Mouse (Mus musculus): ENCODE results near the gene Zmynd8.
A peak's percentile ranks its signal among the peaks of the same experiment; 100 is the strongest.

Gene Zmynd8

DNA sequence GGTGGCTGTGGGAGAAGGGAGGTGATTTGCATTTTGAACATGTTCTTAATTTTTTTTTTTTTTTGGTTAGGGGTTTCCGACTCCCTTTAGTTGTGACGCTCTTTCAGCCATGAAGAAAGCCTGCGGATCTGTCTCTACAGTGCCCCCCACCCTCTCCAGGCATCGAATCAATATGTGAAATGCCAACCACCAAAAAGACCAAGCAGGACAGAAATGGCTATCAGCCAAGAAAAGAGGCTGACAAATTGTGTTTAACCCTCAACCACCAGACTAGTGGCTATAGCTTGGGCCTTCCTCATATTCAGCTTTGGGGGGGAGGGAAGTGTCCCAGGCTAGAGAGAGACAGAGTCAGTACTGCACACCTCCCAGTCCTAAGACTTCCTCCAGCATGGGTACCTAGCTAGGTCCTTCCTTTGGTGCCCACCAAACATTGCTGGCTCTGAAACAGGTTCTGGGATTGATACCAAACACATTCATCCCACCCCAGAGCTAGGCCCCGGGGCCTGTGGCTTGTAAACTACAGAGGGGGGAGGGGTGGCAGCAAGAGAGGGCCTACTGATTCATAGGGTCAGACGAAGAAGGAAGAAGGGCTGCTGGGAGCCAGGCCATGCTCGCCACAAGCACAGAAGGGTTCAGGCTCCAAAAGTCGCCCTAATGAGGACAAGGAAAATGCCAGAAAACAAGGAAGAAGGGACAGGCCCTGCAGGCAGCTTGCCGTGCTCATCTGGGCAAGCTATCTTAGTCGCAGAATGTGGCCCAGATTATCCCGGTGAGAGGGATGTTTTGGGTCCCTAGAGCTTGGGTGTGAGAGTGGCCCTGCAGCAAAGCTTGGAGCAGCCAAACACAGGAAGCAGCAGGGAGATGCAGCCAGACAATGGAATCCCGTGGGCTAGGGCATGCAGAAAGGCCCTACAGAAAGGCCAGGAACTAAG, 40.1 kb downstream of the Zmynd8 start:
- peak; percentile 67 for DNase-seq (ENCODE audit: low spot score)

DNA sequence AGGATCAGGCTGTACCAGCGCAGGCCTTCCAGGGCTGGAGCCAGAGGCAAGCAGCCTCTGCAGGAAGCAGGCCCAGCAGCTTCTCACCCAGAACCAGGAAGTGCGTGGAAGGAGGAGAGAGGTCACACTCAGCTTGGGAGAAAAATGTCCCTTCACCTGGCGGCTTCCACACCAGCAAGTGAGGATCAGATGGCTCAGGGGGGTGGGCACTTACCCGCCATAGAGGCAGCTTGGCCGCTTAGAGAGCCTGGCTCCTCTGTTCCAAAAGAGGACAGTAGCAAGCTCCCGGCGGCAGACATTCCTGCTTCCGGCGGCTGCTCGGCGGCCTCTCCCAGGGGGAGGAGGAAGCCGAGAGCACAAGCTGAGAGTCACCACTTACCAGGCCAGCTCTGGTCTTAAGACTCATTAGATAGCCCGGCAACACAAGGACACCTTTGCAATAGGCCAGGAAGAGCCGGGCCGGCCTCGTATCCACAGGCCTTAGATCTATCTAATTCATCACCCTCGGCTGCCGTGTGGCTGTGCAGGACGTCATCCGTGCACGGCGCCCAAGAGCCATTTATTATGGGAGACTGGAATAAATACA, 40.9 kb downstream of the Zmynd8 start:
- DNase-seq (ENCODE audit: low spot score), result peak; percentile 70

DNA sequence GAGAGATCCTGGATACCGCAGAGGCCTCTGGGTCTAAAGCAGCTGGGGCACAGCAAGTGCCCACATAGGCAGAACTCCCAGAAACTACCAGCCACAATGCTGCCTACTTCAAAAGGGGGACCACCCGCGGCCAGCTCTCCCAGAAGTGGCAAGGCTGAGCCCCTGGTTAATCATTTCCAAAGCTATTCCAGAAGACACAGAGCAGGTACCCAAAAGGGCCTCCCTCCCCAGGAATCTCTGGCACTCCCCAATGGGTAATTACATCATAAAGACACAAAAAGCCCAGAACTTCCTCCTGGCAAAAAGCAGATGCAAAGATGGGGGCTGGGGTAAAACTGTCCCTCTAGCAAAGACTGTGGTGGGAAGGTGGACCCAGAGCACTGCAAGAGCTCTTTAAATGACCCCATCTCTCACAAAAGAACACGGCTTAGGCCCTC, 41.4 kb downstream of the Zmynd8 start:
- DNase-seq (ENCODE audit: low spot score), result peak; percentile 44

DNA sequence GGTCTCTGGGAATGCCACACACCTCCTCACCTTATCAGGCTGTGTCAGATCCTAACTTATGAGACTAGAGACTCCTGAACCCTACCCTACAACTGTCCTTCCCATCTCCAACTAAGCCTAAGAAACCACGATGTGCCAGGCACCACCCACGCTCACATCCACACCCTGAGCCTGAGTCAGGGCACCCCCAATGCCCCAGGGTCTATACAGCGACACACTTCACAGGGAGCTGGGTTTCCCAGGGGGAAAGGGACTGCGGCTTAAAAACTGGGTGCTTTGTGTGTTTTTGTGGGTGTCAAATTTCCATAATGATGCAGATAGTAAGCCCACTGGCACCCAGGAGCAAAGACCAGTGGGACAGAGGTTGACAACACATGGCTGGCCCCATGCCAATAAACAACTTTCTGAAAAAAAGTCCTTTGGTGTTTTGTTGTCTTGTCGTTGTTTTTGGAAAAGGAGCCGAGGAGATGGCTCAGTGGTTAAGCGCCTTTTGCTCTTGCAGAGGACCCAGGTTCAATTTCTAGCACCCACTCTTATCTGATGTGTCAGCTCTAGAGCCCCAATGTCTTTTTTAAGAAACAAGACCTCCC, 42.1 kb downstream of the Zmynd8 start:
- no peak for DNase-seq (ENCODE audit: low spot score)

GRCm38 (mm10) chr2:165855641-165856301, 43.0 kb downstream of the Zmynd8 start:
- no peak for DNase-seq (ENCODE audit: low spot score)

DNA sequence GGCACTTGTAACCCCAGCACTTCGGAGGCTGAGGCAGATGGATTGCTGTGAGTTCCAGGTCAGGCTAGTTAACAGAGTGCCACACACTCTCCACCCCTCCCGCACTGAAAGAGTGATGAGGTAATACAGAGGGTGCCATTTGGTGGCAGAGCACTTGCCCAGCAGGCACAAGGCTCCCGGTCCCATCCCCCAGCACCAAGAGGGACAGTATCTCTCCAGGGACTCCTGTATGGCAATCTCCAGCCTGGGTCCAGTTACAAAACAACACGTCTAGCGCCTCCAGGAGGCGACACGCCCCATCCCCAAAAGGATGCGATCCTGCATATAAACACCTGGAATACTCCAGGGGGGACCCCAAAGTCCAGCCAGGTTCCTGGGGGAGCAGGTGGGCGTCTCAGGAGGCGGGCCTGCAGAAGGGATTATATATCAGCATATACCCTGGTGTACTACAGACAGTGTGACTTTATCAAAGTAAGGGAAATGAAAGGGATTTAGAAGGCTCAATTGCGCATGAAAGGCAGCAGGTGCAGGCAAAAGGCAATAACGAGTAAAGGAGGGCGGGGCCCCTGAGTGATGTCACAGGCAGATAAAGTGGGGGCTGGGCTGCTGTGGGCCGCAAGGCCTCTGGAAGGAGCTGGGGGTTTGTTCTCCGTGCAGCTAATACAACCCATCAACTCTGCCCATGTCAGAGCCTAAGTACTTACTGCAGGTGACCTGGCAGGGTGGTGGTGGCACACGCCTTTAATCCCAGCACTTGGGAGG, 44.4 kb downstream of the Zmynd8 start:
- no peak for DNase-seq (ENCODE audit: low spot score)

- no peak for DNase-seq (ENCODE audit: low spot score)
Observed at GRCm38 (mm10) chr2:165852896-165853633, 45.8 kb downstream of the Zmynd8 start.

DNA sequence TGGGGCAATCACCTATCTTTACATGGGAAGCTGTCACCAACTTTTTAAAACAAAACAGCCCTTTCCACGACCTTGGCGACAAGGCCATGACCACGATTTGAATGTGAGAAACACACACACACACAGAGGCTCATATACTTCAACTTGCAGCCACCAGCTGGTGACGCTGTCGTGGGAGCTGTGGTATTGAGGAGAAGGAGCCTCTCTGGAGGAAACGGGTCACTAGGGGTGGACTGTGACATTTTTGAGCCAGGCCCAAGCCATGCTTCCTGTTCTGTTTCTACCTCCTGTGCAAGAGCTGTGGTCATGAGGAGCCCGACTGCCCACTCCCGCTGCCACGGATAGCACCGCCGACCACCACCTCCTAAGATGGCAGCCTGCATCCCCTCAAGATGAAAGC, 46.4 kb downstream of the Zmynd8 start:
- DNase-seq (ENCODE audit: low spot score), result no peak

GRCm38 (mm10) chr2:165851811-165852415, 46.9 kb downstream of the Zmynd8 start:
- no peak for DNase-seq (ENCODE audit: low spot score)

GRCm38 (mm10) chr2:165850826-165851225, 48.0 kb downstream of the Zmynd8 start:
- no peak for DNase-seq (ENCODE audit: low spot score)

DNA sequence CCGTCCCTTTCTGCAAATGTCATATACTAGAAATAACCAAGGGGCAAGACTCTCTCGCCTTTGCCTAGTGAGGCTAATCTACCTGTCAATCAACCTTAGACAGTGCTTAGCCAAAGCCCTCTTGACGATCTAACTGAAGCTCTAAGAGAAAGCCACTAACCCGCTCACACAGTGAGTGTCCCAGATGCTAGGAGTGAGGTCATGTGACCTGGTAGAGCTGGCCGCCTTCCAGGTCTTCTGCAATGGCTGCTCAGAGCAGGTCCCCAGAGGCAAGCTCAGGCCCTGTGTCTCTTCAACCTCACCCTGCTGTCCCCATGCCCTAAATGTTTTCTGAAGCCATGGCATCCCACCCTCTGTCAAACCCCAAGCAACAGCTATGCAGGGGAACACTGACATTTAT, 49.7 kb downstream of the Zmynd8 start:
- DNase-seq (ENCODE audit: low spot score), result no peak

- DNase-seq (ENCODE audit: low spot score), result no peak
Observed at GRCm38 (mm10) chr2:165846787-165847186, 52.0 kb downstream of the Zmynd8 start.

GRCm38 (mm10) chr2:165845490-165845889, 53.3 kb downstream of the Zmynd8 start:
- no peak for DNase-seq (ENCODE audit: low spot score)

- DNase-seq (ENCODE audit: low spot score), result no peak
Observed at GRCm38 (mm10) chr2:165843350-165843749, 55.5 kb downstream of the Zmynd8 start.

DNA sequence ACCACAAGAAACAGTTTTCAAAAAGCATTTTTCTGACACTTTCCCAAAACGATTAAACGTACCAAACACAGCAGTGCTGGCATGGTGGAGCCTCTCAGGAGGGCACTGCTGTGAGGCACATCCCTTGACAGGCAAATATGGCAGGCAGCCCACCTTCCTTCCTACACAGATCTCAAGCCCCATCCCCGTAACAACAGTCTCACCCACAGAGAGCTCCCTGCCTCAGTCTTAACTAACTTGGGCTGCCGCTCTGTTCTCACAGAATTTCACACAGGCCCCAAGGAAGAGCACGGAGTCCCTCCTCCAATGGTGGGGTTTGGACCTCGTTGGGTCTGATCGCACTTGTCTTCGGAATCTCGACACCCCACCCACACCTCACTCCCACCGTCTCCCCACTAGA, 56.6 kb downstream of the Zmynd8 start:
- DNase-seq (ENCODE audit: low spot score), result no peak

DNA sequence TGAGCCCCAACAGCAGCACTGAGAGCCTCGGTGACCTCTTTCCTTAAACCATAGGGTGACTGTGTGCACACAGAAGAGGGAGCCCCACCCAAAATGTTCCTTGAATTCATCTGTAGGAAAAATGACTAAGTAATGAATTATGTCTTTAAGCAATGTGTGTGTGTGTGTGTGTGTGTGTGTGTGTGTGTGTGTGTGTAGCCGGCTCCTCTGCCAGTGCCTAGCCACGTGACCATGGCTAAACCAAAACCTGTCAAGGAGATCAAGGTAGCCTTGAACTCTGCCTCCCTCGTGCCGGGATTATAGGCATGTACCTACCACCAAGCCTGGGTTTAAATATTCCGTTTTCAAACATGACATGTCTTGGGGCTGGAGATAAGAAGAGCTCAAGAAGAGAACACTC, 57.0 kb downstream of the Zmynd8 start:
- DNase-seq (ENCODE audit: low spot score), result no peak

GRCm38 (mm10) chr2:165840852-165841251, 58.0 kb downstream of the Zmynd8 start:
- DNase-seq (ENCODE audit: low spot score), result no peak

DNA sequence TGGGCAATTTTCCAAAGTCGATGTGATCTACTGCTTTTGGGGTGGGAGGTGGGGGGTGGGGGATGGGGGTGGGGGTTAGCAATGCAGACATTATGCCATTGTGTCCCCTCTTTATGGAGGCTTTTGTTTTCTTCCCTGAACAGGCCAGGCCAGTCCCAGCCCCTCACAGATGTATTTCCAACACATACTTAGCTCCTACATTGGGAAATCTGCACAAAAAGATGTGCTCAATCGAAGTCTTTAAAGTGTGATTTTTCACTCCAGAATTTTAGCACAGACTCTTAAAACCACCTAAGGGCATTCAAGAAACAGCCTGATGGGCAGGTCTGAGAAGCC, 59.5 kb downstream of the Zmynd8 start:
- DNase-seq (ENCODE audit: low spot score), result no peak

DNA sequence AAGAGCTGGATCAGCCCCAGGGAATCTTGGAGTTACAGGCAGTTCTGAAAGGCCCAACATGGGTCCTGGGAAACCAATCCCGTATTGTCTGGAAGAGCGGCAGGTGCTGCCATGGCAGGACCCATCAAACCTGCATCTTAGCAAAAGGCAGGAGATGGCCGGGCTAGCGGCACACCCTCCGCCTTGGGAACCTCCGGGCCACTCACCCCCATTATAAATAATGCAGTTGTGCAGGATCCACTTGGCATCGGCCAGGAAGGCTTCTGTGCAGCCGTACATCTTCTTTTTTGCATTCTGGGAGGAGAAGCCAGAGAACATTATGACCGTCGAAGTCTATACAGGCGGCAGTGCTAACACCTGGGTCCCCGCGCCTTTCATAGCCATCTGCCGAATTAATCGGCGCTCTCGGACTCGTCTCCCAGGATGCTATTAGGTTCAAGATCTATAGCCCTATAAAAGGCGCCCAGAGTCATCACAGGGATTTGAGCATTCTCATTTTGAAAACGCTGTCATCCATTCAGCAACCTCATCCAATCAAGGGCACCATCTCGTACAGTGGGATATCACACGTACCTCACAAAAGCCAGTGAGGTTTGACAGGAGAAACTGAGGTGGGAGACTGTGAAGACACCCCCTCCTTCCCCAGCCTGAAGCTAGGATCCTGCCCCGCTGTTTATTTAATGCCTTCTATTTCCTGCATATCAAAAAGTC, 60.1 kb downstream of the Zmynd8 start:
- no peak for DNase-seq (ENCODE audit: low spot score)

DNA sequence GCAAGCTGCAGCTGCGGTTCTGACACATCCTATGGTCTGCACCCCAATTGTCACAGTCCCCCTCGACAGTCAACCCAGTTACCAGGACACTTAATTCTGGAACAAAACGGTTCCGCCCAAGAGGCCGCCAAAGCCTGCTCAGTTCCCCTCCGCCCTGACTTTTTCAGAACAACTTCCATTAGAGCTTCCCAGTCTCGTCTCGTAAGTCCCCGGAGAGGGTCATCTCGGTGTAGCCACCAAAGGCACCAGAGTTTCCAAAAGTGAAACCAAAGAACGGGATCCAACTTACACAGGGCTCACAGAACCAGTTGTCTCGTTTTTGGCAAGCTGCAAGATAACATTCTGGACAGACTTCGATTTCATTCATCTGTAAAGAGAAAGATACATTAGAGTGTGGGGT, 64.2 kb downstream of the Zmynd8 start:
- DNase-seq (ENCODE audit: low spot score), result no peak
